Mouse (Mus musculus) kidney, postnatal 14 days (tissue): ENCODE data around the gene Mink1.

Experiments used
- DNase-seq: peaks from one replicate; pipeline ENCODE4 v3.0.0; 2022; ENCODE audit warnings: mixed read lengths

Gene Mink1

DNA sequence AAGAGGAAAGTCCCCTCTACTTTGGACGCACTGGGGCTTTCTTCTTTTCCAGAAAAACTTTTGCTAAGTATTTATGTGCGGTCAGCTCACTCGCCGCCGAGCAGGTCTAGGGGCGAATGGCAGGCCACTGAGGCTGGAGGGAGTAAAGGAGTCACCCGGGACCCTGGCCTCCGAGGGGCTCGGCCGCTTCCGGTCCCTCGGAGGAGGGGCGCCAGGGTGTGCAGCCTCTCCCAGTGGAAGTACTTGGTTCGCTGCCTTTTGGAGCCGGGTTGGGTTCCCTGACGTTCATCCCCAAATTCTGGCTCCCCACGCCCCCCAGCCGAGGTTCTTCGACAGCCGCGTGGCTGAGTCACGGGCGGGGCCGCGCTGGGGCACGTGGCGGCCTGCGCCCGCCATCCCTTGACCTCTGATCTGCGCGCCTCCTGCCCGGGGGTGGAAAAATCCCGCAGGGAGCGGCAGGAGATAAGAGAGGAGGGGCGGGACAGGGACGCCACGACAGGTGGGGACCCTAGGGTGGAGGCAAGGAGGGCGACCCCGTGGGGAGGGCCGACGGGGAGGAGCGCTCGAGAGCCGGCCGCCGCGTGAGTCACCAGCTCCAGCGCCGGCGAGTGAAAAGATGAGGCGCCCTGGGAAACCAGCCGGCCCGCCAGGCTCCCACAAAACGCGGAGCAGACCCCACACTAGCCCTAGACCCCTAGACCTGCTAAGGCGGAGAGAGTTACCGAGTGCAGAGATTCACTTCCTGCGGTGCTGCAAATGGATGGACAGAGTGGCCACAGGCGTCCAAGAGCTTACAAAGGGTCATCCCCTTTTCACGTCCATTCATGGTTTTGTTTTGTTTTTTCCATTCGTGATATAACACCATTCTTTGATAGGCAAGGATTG is 93.1 kb downstream of the Mink1 start:
- peak; percentile 67 for DNase-seq

DNA sequence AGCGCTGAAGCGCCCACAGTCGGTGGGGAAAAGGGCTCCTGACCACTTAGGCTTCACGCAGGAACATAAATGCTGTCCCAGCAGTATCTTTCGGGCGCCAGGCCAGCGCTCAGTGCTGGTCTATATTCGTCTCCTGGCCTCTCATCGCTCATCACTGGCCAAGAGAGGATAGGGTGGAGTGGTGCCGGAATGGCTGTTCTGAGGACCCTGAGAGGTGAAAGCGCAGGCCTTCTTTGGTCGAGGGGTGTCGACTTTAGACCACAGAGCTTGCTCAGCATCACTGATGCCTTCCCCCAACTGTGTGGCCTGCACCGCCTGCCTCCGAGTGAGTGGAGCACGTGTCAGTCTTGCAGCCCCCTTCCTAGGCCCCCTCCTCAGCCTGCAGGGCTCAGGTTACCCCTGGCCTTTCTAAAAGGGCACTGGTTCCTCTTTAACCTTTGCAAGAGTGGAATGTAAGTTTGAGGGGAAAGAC is 93.8 kb downstream of the Mink1 start:
- DNase-seq: peak; percentile 67

DNA sequence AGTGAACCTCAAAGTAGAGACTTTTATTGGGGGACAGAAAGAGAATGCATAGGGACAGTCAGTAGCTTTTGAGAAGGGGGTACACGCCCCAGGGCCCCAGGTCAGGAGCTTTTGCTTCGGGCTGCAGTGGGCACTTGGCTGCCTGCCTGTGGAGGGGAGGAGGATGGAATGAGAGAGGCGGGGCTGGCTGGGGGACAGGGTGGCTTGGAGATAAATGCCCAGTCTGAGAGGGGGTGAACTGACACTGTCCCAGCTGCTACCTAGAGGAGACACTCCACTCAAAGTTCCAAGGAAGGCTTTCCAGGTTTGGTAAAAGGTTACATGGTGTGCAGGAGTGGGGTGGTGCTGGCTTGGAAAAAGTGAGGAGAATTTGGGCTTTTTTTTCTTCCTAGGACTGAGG is 94.3 kb downstream of the Mink1 start, which contains the start of gene Eno3:
TSS of gene Eno3 (plus strand) at position 239 of the 400 bp plus-strand sequence.
- no peak for DNase-seq

DNA sequence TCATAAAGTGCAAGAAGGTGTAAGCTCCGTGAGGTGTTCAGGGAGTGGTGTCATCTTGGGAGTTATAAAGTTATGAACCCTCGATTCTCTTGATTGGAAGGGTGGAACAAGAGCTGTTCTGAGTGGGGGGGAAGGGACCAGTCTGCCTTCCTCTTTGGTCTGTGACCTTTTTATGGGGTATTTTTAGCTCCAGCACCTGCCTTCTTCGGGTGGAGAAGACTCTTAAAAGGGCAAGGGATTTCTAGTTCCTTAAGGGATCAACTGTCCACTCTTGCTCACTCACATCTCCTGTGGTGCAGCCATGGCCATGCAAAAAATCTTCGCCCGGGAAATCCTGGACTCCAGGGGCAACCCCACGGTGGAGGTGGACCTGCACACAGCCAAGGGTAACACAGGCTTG is 94.9 kb downstream of the Mink1 start:
- DNase-seq: no peak

DNA sequence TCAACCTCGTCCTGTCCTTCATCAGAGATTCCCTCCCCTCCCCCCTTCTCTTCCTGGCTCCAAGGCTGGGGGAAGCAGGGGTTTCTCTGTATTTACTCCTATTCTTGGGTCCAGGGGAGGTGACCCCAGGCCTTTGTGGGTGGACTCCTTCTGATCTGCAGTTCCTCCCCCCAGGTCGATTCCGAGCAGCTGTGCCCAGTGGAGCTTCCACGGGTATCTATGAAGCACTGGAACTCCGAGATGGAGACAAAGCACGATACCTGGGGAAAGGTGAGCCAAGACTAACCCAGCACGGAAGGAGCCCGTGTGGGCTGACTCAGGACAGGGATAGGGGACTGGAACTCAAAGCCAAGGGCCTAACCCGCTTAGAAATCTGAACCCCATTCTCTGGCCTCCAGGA is 95.3 kb downstream of the Mink1 start:
- no peak for DNase-seq

DNA sequence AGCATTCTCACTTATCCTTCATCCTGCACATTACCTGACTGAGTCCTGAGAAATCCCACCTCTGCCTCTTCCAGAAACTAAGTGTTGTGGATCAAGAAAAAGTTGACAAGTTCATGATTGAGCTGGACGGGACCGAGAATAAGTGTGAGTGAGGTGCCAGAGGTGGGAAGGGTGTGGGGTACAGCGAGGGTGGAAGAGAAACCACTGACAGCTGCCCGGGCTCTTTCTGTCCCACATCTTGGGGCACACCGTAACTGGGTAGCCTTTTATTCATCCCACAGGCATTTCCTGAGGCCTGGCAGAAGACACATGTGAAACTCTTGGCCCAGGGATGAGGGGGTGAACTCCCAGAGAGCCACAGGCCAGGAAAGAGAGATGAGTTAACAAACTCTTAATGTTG is 95.8 kb downstream of the Mink1 start:
- DNase-seq: no peak

DNA sequence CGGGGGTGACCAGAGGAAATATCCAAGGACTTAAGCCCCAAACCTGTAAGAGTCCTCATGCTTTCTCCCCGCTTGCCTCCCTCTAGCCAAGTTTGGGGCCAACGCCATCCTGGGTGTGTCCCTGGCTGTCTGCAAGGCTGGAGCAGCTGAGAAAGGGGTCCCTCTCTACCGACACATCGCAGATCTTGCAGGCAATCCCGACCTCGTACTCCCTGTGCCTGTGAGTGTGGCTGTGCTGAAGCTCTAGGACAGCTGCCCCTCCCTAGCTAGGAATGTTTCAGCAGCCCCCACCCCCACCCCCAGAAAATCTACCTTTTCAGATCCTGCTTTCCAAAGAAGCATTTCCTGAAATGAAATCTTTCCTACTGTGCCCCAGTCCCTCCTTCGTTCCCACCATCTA is 96.3 kb downstream of the Mink1 start:
- no peak for DNase-seq

DNA sequence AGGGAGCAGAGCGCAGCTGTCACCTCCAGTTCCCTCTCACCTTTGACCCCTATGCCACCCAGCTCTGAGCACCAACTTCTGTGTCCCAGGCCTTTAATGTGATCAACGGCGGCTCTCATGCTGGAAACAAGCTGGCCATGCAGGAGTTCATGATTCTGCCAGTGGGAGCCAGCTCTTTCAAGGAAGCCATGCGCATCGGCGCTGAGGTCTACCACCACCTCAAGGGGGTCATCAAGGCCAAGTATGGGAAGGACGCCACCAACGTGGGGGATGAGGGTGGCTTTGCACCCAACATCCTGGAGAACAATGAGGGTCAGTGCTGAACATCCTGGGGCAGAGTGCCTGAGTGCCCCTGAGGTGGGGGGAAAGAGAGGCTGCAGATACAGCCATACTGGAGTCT is 97.9 kb downstream of the Mink1 start:
- no peak for DNase-seq

DNA sequence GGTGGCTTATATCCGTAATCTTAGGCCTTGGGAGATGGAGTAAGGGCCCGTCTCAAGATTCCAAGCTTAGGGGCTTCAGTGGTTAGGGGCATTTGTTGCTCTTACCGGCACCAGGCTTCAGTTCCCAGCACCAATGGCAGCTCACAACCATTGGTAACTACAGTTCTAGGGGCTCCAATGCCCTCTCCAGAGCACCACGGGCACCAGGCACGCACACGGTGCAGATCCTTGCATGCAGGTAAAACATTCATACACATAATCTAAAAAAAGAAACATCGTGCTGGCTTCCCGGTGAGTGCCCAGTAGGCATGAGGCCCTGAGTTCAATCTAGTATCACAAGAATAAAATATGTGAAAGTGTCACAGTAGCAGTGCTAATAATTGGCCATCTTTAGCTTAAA is 100.4 kb downstream of the Mink1 start:
- no peak for DNase-seq

DNA sequence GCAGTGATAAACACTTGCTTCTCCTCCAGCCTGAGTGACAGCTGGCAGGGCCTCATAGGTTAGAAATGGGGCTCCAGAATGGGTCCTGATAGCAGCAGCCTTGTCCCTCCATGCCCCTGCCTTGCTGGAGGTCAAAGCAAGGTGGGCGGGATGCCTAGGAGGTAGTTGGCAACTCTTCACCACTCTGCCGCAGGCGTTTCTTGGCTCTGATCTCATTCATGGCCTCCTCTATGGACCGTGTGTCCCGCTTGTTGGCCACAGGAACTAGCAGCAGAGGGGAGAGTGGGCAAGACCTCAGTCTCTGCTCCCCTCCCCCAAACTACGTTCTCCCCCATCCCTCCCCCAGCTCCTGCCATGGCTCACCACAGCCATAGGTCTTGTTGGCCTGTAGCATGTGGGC is 101.3 kb downstream of the Mink1 start:
- DNase-seq: no peak
